Mouse (Mus musculus): ENCODE data around the gene Ank3.

Ank3 gene

GRCm38 (mm10) chr10:69858897-69859605, 460.5 kb downstream of the Ank3 start:
- no peak for DNase-seq

DNA sequence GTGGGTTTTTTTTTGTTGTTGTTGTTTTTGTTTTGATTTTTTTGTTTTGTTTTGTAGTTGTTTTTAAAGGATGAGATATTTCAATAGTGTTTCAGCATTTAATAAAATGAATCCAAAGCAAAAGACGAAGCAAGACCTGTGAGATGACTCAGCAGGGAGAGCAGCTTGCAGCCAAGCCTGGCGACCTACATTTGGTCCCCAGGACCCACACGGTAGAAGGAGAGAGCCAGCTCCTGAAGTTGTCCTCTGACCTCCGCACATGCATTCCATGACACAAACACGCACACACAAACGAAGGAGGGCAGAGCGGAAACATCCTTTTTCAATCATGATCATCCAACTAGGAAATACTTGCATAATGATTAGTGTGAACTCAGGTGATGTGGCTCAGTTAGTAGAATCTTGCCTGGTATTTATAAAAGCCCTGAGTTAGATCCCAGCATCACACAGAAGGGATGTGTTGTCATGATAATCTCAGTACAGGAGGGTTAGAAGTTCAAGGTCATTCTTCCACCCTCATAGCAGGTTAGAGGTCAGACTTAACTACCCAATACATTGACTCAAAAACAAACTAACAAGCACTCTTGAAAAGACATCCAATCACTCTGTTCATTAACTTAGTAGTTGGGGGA, 461.4 kb downstream of the Ank3 start:
- DNase-seq: no peak

- no peak for DNase-seq
These were observed 464.3 kb downstream of the Ank3 start for GRCm38 (mm10) chr10:69862829-69863228.

GRCm38 (mm10) chr10:69870348-69870747, 471.8 kb downstream of the Ank3 start:
- DNase-seq: peak; percentile 86

- DNase-seq: no peak
These were observed 472.4 kb downstream of the Ank3 start for GRCm38 (mm10) chr10:69870947-69871346.

DNA sequence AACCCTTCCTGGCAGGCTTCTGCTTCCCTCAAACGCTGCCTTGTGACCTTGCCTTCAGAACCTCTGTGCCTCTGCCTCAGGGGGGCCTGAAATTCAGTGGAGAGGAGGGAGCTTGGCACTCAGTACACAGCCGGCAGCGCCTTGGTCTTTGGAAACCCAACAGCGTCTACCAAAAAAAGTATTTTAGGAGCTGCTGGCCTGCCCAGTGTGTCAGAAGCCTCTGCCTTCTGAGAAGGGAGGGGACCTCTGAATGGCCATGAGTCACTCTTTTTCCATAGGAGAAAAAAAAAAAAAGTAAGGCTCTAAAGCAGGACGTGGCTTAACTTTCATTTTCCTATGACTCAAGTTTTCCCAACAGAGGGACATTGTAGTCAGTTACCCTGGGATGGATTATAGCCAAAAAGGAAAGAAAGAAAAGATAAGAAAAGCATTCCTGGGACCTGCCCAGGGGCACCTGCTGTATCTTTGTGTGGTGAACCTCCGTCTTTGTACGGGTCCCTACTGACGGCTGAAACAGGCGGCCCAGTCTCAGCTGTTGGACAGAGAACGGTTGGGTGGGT, 473.7 kb downstream of the Ank3 start:
- peak; percentile 8 for DNase-seq

- no peak for DNase-seq
These were observed 474.3 kb downstream of the Ank3 start for GRCm38 (mm10) chr10:69872892-69873291.

DNA sequence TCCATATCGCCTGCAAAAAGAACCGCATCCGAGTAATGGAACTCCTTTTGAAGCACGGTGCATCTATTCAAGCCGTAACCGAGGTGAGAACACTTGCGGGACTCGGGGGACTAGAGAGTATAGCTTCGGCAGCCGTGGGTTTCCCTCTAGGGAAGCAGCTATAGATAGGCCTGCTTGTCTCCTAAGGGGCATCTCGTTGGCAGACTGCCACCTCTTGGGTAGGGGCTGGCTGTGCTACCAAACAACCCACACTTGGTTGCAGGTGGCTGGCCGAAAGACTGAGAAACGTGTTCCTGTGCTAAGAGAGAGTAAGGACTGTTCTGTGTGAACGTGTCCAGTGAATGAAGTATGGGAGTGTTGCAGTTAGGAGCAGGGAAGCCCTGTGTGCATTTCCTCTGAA, 476.2 kb downstream of the Ank3 start:
- DNase-seq: no peak

DNA sequence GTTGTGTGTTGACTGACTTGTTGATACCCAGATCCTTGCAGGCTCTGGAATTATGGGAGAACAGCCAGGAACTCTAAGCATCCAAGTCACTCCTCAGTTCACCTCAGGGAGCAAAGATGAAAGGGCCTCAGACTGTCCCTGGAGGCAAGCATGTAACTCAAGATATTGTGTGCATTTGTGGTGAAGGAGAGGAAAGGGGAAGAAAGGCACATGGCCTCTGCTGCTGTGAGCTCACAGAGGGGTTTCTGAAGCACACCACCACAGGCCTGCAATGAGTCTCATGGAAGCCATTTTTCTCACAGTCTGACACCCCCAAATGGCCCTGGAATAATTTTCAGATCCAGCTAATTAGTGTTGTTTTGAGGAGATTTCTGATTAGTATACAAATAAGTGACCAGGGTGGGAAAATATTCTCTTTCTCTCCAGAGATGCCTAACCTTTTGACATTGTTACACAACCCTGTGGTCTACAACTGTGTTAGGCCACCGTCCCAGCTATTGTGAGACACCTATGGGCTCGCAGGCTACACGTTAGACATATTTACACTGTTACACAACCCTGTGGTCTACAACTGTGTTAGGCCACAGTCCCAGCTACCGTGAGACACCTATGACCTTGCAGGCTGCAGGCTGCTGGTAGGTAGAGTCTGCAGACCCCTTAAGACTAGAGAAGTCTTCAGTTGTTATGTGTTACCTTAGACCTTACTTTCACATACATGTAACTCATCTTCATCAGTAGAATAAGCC, 485.5 kb downstream of the Ank3 start:
- no peak for DNase-seq

GRCm38 (mm10) chr10:69888399-69888798, 489.8 kb downstream of the Ank3 start:
- peak; percentile 74 for DNase-seq

DNA sequence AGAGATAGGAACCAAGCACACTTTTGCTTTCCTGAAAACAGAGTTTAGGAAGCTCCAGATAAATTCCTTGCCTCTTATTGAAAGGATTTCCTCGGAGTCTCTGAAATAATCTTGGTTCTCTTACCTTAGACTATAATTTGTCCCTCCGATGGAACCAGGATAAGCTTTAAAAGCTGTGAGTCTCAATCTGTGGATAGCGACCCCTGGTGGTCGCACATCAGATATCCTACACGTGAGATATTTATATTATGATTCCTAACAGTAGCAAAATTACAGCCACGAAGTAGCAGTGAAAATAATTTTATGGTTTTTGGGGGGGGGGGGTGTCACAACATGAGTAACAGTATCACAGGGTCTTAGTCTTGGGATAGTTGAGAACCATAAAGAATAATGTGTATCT, 491.2 kb downstream of the Ank3 start:
- DNase-seq: peak; percentile 36

- DNase-seq: no peak
These were observed 491.9 kb downstream of the Ank3 start for GRCm38 (mm10) chr10:69890389-69890985.

- no peak for DNase-seq
These were observed 493.6 kb downstream of the Ank3 start for GRCm38 (mm10) chr10:69892162-69892561.

GRCm38 (mm10) chr10:69895606-69896005, 497.0 kb downstream of the Ank3 start:
- no peak for DNase-seq

GRCm38 (mm10) chr10:69897927-69898326, 499.4 kb downstream of the Ank3 start:
- no peak for DNase-seq

DNA sequence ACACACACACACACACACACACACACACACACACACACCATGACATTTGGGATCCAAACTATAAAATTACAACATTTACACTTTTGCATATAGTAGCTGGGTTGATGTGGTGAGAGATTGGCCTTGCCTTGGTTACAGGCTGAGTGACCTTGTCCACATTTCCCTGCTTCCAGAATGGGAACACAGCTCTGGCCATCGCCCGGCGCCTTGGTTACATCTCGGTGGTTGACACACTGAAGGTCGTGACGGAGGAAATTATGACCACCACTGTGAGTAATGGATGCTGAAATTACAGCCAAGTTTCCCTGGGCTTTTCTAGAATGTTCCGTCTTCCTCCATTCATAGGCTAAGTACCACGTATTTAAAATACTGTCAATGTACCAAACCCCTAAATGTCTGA, 500.2 kb downstream of the Ank3 start:
- no peak for DNase-seq

- no peak for DNase-seq
These were observed 501.2 kb downstream of the Ank3 start for GRCm38 (mm10) chr10:69899788-69900187.

DNA sequence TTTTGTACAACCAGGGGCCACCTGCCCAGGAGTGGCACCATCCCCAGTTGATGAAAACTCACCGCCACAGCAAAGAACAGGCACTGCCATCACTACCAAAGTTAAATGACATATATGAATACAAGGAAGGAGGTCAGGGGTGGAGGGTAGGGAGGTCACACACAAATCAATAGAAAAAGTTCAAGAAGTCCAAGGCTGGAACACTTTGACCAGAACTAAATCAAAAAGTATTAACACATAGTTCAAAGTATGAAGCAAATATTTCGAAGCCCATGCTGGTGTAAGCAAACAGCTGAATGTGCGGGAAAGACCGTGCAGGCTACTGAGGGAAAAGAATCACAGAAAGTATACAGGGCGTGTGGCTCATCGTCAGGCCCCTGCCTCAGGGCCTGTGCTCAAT, 503.5 kb downstream of the Ank3 start:
- no peak for DNase-seq

DNA sequence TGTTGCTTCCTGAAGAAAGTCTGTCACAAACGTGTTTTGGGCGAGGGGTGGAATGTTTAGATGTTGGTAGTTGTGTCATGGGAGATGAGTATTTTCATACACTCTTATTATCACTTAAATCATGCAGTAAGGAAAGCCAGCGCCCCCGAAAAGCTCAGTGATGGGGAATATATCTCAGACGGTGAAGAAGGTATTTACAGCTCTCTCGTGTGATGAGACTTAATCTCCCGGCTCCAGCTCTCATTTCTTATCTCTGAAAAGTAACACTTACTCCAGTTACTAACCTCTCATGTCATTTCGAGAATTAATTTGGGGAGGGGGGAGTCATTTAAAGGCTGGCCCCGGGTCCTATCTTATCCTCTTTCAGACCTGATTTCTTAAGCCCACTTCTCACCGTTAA, 505.7 kb downstream of the Ank3 start:
- no peak for DNase-seq

- DNase-seq: no peak
These were observed 509.5 kb downstream of the Ank3 start for GRCm38 (mm10) chr10:69907795-69908764.

DNA sequence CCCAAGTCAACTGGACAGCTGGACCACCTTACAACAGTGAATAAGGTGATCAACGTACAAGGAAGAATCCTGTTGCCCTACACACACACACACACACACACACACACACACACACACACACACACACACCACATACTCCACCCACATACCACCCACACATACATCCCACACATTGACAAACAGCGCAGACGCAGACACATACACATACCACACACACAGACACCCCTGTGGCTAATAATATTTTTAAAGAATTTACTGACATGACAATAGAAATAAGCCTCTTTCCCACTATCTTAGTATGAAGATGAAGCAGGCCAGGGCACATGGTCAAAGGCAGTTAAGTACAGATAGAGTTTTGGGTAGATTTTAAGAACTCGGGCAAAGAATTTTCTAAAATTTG, 511.3 kb downstream of the Ank3 start:
- DNase-seq: no peak

DNA sequence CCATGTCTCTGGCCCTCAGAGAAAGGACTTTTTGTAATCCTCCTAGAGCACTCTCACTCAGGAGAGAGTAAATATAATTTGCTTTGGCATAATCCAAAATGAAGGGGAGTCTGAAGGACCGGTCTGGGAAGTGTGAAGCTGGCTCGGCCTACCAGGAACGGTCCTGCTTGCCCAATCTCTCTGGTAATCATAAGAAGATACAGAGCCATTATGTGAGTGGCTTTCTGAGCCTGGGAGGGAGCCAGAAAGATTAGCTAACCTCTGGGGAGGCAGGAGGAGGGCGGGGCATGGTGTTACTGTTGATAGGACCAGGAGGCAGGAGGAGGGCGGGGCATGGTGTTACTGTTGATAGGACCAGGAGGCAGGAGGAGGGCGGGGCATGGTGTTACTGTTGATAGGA, 511.7 kb downstream of the Ank3 start:
- DNase-seq: peak; percentile 49
